Mouse (Mus musculus): Measurements from ENCODE around the gene Fmo5. TPM values are rescaled to one million over a fixed set of nuclear protein-coding genes. Genes with fewer than 3 reads are reported as not detected.

The Fmo5 gene
- polyA plus RNA-seq, 1 experiment from 2014 or later = 3.9 TPM

DNA sequence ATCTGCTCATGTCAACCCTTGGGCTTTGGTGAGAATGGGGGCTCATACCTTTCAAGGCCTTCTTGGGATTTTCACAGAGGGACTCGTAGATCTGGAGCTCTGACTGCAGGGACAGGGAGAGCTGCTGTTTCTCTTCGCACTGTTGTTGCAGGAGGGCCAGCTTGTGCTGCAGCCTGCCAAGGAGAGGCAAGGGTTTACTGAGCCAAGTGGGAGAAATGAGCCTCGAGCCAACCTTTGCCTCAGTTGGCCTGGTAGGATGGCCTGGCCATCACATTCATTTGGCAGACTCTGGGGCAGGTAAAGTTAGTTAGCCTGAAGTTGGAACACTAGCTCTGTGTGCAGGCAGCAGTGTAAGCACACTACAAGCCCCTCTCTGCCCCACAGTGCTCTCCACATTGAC, 70.5 kb downstream of the Fmo5 start:
- H3K4me3 ChIP-seq (ENCODE audit: low read length) = no peak overlapping the region
- ATAC-seq (ENCODE audit: low read depth) = no peak
- no peak overlapping the region for H3K9ac ChIP-seq (ENCODE audit: low read length)
- no peaks in the 10 kb centered on the region for H3K36me3 ChIP-seq (ENCODE audit: control insufficient read depth, insufficient read depth, low read length)
- H3K9me3 ChIP-seq (ENCODE audit: control insufficient read depth, low read length) = no peaks in the 10 kb centered on the region
- 83% methylated on average over 3 of the region's 3 CpGs for WGBS
- H3K4me2 ChIP-seq (ENCODE audit: low read depth, low read length) = no peak overlapping the region
- H3K27ac ChIP-seq (ENCODE audit: low read length) = no peak overlapping the region
- H3K4me1 ChIP-seq (replicated peaks; ENCODE audit: control insufficient read depth, insufficient read depth, low read length) = peaks cover 4% of the 10 kb centered on the region; the same call in 1 of the 2 replicates
- no peaks in the 10 kb centered on the region for H3K27me3 ChIP-seq (ENCODE audit: control insufficient read depth, insufficient read depth, low read depth, low read length)

DNA sequence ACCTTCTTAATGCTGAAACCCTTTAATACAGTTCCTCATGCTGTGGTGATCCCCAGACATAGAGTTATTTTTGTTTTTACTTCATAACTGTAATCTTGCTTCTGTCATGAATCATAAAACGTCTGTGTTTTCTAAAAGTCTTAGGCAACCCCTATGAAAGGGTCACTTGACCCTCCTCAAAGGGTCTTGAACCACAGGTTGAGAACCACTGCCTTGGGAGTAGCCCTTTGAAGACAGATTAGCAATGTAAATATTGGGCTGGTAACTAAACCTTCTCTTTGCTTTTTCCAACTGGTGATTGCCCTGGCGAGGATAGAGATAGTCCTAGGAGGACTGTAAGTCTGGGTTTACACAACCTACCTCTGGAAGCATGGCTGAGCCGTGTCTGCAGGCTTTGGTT, 72.6 kb downstream of the Fmo5 start:
- no peaks in the 10 kb centered on the region for H3K36me3 ChIP-seq (ENCODE audit: control insufficient read depth, insufficient read depth, low read length)
- H3K9ac ChIP-seq (ENCODE audit: low read length) = no peak overlapping the region
- 28% methylated on average over 3 of the region's 3 CpGs for WGBS
- no peaks in the 10 kb centered on the region for H3K9me3 ChIP-seq (ENCODE audit: control insufficient read depth, low read length)
- ATAC-seq (ENCODE audit: low read depth) = no peak
- H3K27me3 ChIP-seq (ENCODE audit: control insufficient read depth, insufficient read depth, low read depth, low read length) = no peaks in the 10 kb centered on the region
- H3K4me1 ChIP-seq (replicated peaks; ENCODE audit: control insufficient read depth, insufficient read depth, low read length) = no peaks in the 10 kb centered on the region
- H3K4me3 ChIP-seq (ENCODE audit: low read length) = no peak overlapping the region
- H3K27ac ChIP-seq (ENCODE audit: low read length) = no peak overlapping the region
- no peak overlapping the region for H3K4me2 ChIP-seq (ENCODE audit: low read depth, low read length)

GRCm38 (mm10) chr3:97702448-97703080, 74.0 kb downstream of the Fmo5 start:
- H3K4me2 ChIP-seq (ENCODE audit: low read depth, low read length) = no peak overlapping the region
- no peak for ATAC-seq (ENCODE audit: low read depth)
- H3K27ac ChIP-seq (ENCODE audit: low read length) = no peak overlapping the region
- H3K36me3 ChIP-seq (ENCODE audit: control insufficient read depth, insufficient read depth, low read length) = no peaks in the 10 kb centered on the region
- no peaks in the 10 kb centered on the region for H3K27me3 ChIP-seq (ENCODE audit: control insufficient read depth, insufficient read depth, low read depth, low read length)
- H3K9me3 ChIP-seq (ENCODE audit: control insufficient read depth, low read length) = no peaks in the 10 kb centered on the region
- no peak overlapping the region for H3K9ac ChIP-seq (ENCODE audit: low read length)
- H3K4me1 ChIP-seq (replicated peaks; ENCODE audit: control insufficient read depth, insufficient read depth, low read length) = no peaks in the 10 kb centered on the region
- no peak overlapping the region for H3K4me3 ChIP-seq (ENCODE audit: low read length)
- 86% methylated on average over 11 of the region's 11 CpGs for WGBS

Small RNA genes within 50 kb of the gene (microRNA-seq; reads per million reads assigned to microRNA genes)
- not detected for gene Mir7225

Other genes starting within 250 kb of the Fmo5 start
- not detected in 2 replicates for gene Olfr1402, start 206.8 kb upstream of the Fmo5 start, polyA plus RNA-seq (2015; fragmentation: Nextera tagmentation; extraction: Ambion mirVana)
- gene Chd1l, start 18.6 kb upstream of the Fmo5 start, polyA plus RNA-seq (2015; fragmentation: Nextera tagmentation; extraction: Ambion mirVana) = 16.5 and 17.9 TPM in 2 replicates
- gene Prkab2, start 29.4 kb downstream of the Fmo5 start, polyA plus RNA-seq (2015; fragmentation: Nextera tagmentation; extraction: Ambion mirVana) = 4.9 and 5.2 TPM in 2 replicates
- gene Gm17651, start 45.9 kb downstream of the Fmo5 start, polyA plus RNA-seq (2015; fragmentation: Nextera tagmentation; extraction: Ambion mirVana) = not detected in 2 replicates